Mouse (Mus musculus) CH12.LX (cell line): ENCODE measurements at regions not wholly inside any gene's neighbourhood (a gene's known extent, or its start where the extent isn't known, plus 50 kb on each side); places are given as distances from the start of the nearest gene placed in this dataset.

Experiments used
- BHLHE40 ChIP-seq: IDR thresholded peaks from 2 replicates; pipeline ENCODE4 v1.6.1; 2011; ENCODE audit warnings: mild to moderate bottlenecking, low read depth, low read length, improper control_type of control experiment
- CTCF ChIP-seq, 2 experiments: IDR thresholded peaks in 1 of 2; conservative IDR thresholded peaks in 1 of 2; 2 replicates each; pipeline ENCODE4 v1.5.1; 2011 to 2012; ENCODE audit warnings: low read depth in 2 of 2, low read length in 2 of 2, improper control_type of control experiment in 1 of 2, inconsistent platforms in 1 of 2, mild to moderate bottlenecking in 1 of 2, moderate library complexity in 1 of 2
- MAX ChIP-seq: IDR thresholded peaks from 2 replicates; pipeline ENCODE4 v1.6.1; 2011; ENCODE audit warnings: low read length, improper control_type of control experiment
- PAX5 ChIP-seq: IDR thresholded peaks from 2 replicates; pipeline ENCODE4 v1.6.1; 2012; ENCODE audit warnings: low read length, inconsistent platforms, mixed read lengths
- POLR2A ChIP-seq: IDR thresholded peaks from 2 replicates; pipeline ENCODE4 v1.6.1; 2011; ENCODE audit warnings: low read depth, mild to moderate bottlenecking, improper control_type of control experiment, low read length

DNA sequence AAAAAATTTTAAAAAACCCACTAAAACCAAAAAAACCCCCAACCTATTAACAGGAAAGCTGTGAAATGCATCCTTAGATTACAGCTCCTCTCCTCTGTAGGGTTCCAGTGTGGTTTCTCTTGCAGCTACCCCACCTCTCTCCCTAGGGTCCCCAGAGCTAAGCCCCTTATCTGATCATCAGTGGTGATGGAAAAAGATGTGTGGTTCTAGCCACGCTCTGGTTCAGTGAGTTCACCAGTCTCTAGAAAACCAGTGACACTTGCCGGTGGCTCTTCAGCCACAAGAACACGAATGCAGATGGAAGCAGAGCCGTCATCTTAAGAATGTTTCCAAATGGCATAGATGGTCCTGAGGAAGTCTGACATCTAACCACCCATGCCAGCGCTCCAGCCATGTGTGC is 111.1 kb upstream of the Tpm1 start:
- 0 out of 2 replicates have a peak, but pooled peaks have one; percentile 49 for TF ChIP-seq MAX
- no peak for TF ChIP-seq POLR2A
- no peak for TF ChIP-seq PAX5
- TF ChIP-seq CTCF (conservative IDR thresholded peaks at IDR 0.05 in 1 of 2, IDR thresholded peaks at IDR 0.05 in 1 of 2; ENCODE audit: low read depth in 2 of 2, low read length in 2 of 2) = no peak
- TF ChIP-seq BHLHE40 = peak; percentile 49
